Comparison of ENCODE assay signal across 32 mouse cellular contexts in genomic region chr2:147338729-147339128, GRCm38 (mm10). TPM values are rescaled to one million over a fixed set of nuclear protein-coding genes. Genes with fewer than 3 reads are reported as not detected.
DNase-seq lines count a peak whose midpoint lies in the region; ATAC-seq and TF ChIP-seq lines count a peak whose summit lies in the region.
"Had no signal": no experiment of that assay in that cellular context is flagged by ENCODE, and none has a peak within 500 bp of the region (broad histone marks: within the 10 kb centered on the region; RNA-seq: fewer than 3 reads in every experiment).

No protein-coding gene starts in this region.

- no peaks in the 10 kb centered on the region for H3K4me1 ChIP-seq in hindbrain, embryonic 16.5 days (ENCODE audit: control insufficient read depth, insufficient read depth, low read depth, low read length)
- H3K4me1 ChIP-seq in hindbrain, embryonic 13.5 days (replicated peaks): no peaks in the 10 kb centered on the region
- peaks cover 7% of the 10 kb centered on the region for H3K4me1 ChIP-seq in testis, adult 2 months (ENCODE audit: control insufficient read depth, insufficient read depth, low read length)
- H3K4me1 ChIP-seq in embryonic facial prominence, embryonic 14.5 days (ENCODE audit: control insufficient read depth, insufficient read depth, low read length): peaks cover 17% of the 10 kb centered on the region
- H3K4me1 ChIP-seq: forebrain, embryonic 12.5 days; heart, embryonic 12.5 days; intestine, embryonic 15.5 days; liver, embryonic 15.5 days; lung, embryonic 15.5 days; megakaryocyte, embryonic 14.5 days; midbrain, embryonic 13.5 days; neural tube, embryonic 13.5 days had no signal

- no peak overlapping the region for H3K4me3 ChIP-seq in hindbrain, embryonic 16.5 days (ENCODE audit: low read length)
- no peak overlapping the region for H3K4me3 ChIP-seq in hindbrain, embryonic 13.5 days
- 0 out of 2 replicates have a peak overlapping the region, but pooled peaks have one; percentile 2 for H3K4me3 ChIP-seq in testis, adult 2 months (ENCODE audit: control insufficient read depth, low read depth, low read length)
- no peak overlapping the region for H3K4me3 ChIP-seq in embryonic facial prominence, embryonic 14.5 days (ENCODE audit: low read depth, low read length)
- H3K4me3 ChIP-seq: forebrain, embryonic 12.5 days; heart, embryonic 12.5 days; intestine, embryonic 15.5 days; liver, embryonic 15.5 days; lung, embryonic 15.5 days; megakaryocyte, embryonic 14.5 days; midbrain, embryonic 13.5 days; neural tube, embryonic 13.5 days had no signal

- intact Hi-C loops in heart, postnatal 25 days (cut with DNase I): no loop called here

- no peak overlapping the region for H3K27ac ChIP-seq in hindbrain, embryonic 16.5 days (ENCODE audit: low read depth, low read length)
- no peak overlapping the region for H3K27ac ChIP-seq in hindbrain, embryonic 13.5 days
- no peak overlapping the region for H3K27ac ChIP-seq in testis, adult 2 months (ENCODE audit: control insufficient read depth, insufficient read depth, low read depth, low read length)
- H3K27ac ChIP-seq in embryonic facial prominence, embryonic 14.5 days (replicated peaks; ENCODE audit: low read depth, low read length): peak overlapping the region; percentile 45; the same call in 1 of the 2 replicates
- H3K27ac ChIP-seq: forebrain, embryonic 12.5 days; hindbrain, embryonic 14.5 days; intestine, embryonic 15.5 days; liver, embryonic 15.5 days; lung, embryonic 15.5 days; midbrain, embryonic 13.5 days; neural tube, embryonic 13.5 days had no signal

- WGBS in hindbrain, embryonic 16.5 days: 59% methylated on average over 15 of the region's 15 CpGs
- WGBS in hindbrain, embryonic 13.5 days: 71% methylated on average over 15 of the region's 15 CpGs
- 45% methylated on average over 15 of the region's 15 CpGs for WGBS in embryonic facial prominence, embryonic 14.5 days

- H3K9ac ChIP-seq in hindbrain, embryonic 16.5 days (ENCODE audit: low read depth, low read length): no peak overlapping the region
- H3K9ac ChIP-seq in hindbrain, embryonic 13.5 days: no peak overlapping the region
- H3K9ac ChIP-seq in embryonic facial prominence, embryonic 14.5 days (ENCODE audit: low read depth, low read length): no peak overlapping the region
- H3K9ac ChIP-seq: forebrain, embryonic 12.5 days; heart, embryonic 12.5 days; hindbrain, embryonic 14.5 days; intestine, embryonic 15.5 days; liver, embryonic 15.5 days; lung, embryonic 15.5 days; midbrain, embryonic 13.5 days; neural tube, embryonic 13.5 days had no signal

- no peak for TF ChIP-seq CTCF in testis, adult 2 months (IDR thresholded peaks at IDR 0.05; ENCODE audit: control insufficient read depth, insufficient read depth, insufficient replicate concordance, low read depth, low read length)

- TF ChIP-seq POLR2A in testis, adult 2 months (IDR thresholded peaks at IDR 0.05; ENCODE audit: control insufficient read depth, low read depth, low read length): no peak

- peak; percentile 61; the same call in 1 of the 2 replicates for ATAC-seq in hindbrain, embryonic 16.5 days
- ATAC-seq in hindbrain, embryonic 13.5 days (ENCODE audit: low FRiP score): no peak
- ATAC-seq in embryonic facial prominence, embryonic 14.5 days (ENCODE audit: low read depth): peak; percentile 69
- ATAC-seq: intestine, embryonic 15.5 days; midbrain, embryonic 13.5 days had no signal

- H3K27me3 ChIP-seq in hindbrain, embryonic 16.5 days (replicated peaks; ENCODE audit: control insufficient read depth, insufficient read depth, low read length): no peaks in the 10 kb centered on the region
- H3K27me3 ChIP-seq in hindbrain, embryonic 13.5 days: no peaks in the 10 kb centered on the region
- no peaks in the 10 kb centered on the region for H3K27me3 ChIP-seq in testis, adult 2 months (ENCODE audit: control insufficient read depth, insufficient read depth, low read length)
- H3K27me3 ChIP-seq in embryonic facial prominence, embryonic 14.5 days (replicated peaks; ENCODE audit: control insufficient read depth, insufficient read depth, low read length): no peaks in the 10 kb centered on the region
- H3K27me3 ChIP-seq: forebrain, embryonic 12.5 days; liver, embryonic 15.5 days; lung, embryonic 15.5 days; megakaryocyte, embryonic 14.5 days; neural tube, embryonic 13.5 days had no signal

- H3K9me3 ChIP-seq in hindbrain, embryonic 16.5 days (ENCODE audit: control insufficient read depth, low read length): no peaks in the 10 kb centered on the region
- H3K9me3 ChIP-seq in hindbrain, embryonic 13.5 days: no peaks in the 10 kb centered on the region
- H3K9me3 ChIP-seq in embryonic facial prominence, embryonic 14.5 days (ENCODE audit: control insufficient read depth, low read length): no peaks in the 10 kb centered on the region
- H3K9me3 ChIP-seq: forebrain, embryonic 12.5 days; heart, embryonic 12.5 days; intestine, embryonic 15.5 days; liver, embryonic 15.5 days; lung, embryonic 15.5 days; megakaryocyte, embryonic 14.5 days; midbrain, embryonic 13.5 days; neural tube, embryonic 13.5 days had no signal

- no peak for DNase-seq in testis, postnatal 10 days (ENCODE audit: low spot score)
- peak; percentile 82 for DNase-seq in embryonic facial prominence, embryonic 14.5 days (ENCODE audit: low spot score)
- DNase-seq in heart, adult 18-20 months: no peak
- no peak for DNase-seq in heart, postnatal 25 days (ENCODE audit: low spot score)
- DNase-seq: adrenal gland, postnatal 25 days; cerebellum, adult 9-11 months; heart, postnatal 14 days; kidney, adult 8-10 months; kidney, postnatal 10 days; liver; lung, postnatal 36 days; right cerebral cortex, adult 18-20 months; right cerebral cortex, postnatal 4 days; thymus, adult 18-20 months; thymus, postnatal 36 days had no signal

- H3K36me3 ChIP-seq in hindbrain, embryonic 16.5 days (ENCODE audit: control insufficient read depth, insufficient read depth, low read length): no peaks in the 10 kb centered on the region
- H3K36me3 ChIP-seq in hindbrain, embryonic 13.5 days: no peaks in the 10 kb centered on the region
- no peaks in the 10 kb centered on the region for H3K36me3 ChIP-seq in testis, adult 2 months (ENCODE audit: control insufficient read depth, insufficient read depth, low read length)
- no peaks in the 10 kb centered on the region for H3K36me3 ChIP-seq in embryonic facial prominence, embryonic 14.5 days (ENCODE audit: control insufficient read depth, insufficient read depth, low read length)
- H3K36me3 ChIP-seq: forebrain, embryonic 12.5 days; heart, embryonic 12.5 days; intestine, embryonic 15.5 days; liver, embryonic 15.5 days; lung, embryonic 15.5 days; midbrain, embryonic 13.5 days; neural tube, embryonic 13.5 days had no signal

- no peak overlapping the region for H3K4me2 ChIP-seq in hindbrain, embryonic 16.5 days (ENCODE audit: low read length)
- no peak overlapping the region for H3K4me2 ChIP-seq in hindbrain, embryonic 13.5 days
- peak overlapping the region; percentile 42 for H3K4me2 ChIP-seq in embryonic facial prominence, embryonic 14.5 days (ENCODE audit: low read depth, low read length)
- H3K4me2 ChIP-seq: forebrain, embryonic 12.5 days; heart, embryonic 12.5 days; hindbrain, embryonic 14.5 days; intestine, embryonic 15.5 days; liver, embryonic 15.5 days; lung, embryonic 15.5 days; midbrain, embryonic 13.5 days; neural tube, embryonic 13.5 days had no signal

RNA-seq across cellular contexts. Expression of gene Pax1, which starts 23.0 kb away (rescaled TPM):
- 0.07 TPM in 1 of 2 replicates, not detected in the other for polyA plus RNA-seq in hindbrain, embryonic 16.5 days (2015; fragmentation: Nextera tagmentation; extraction: Ambion mirVana)
- 0.12 TPM in 1 of 2 replicates, not detected in the other for polyA plus RNA-seq in hindbrain, embryonic 13.5 days (2015; fragmentation: Nextera tagmentation; extraction: Ambion mirVana)
- 9.4 and 9.9 TPM in 2 replicates for polyA plus RNA-seq in testis, adult 2 months (2012; rRNA removed)
- 7.3 and 9.3 TPM in 2 replicates for polyA plus RNA-seq in embryonic facial prominence, embryonic 14.5 days (2014; fragmentation: Nextera tagmentation; extraction: Ambion mirVana)
- total RNA-seq in heart, adult 18-20 months (2021): not detected
- total RNA-seq in heart, postnatal 25 days (2021): not detected
- total RNA-seq: adrenal gland, postnatal 25 days; gastrocnemius, adult 8-10 months; layer of hippocampus, postnatal 10 days; left cerebral cortex, adult 8-10 months had no signal
- polyA plus RNA-seq: C2C12; heart, embryonic 12.5 days; hindbrain, embryonic 14.5 days; intestine, embryonic 15.5 days; liver, embryonic 15.5 days; stomach, embryonic 14.5 days had no signal
